Mouse (Mus musculus) gonadal fat pad, adult 2 months (tissue): ENCODE data around the gene Snf8. TPM values are rescaled to one million over a fixed set of nuclear protein-coding genes. Genes with fewer than 3 reads are reported as not detected.

Experiments
- DNase-seq: peaks from one replicate; pipeline ENCODE4 v3.0.0-alpha.2; 2012; ENCODE audit warnings: low read depth
- polyA plus RNA-seq: library from polyadenylated mRNA; depleted of rRNA; stranded (reverse); fragments of >200 nt; gene quantifications from 2 replicates; pipeline ENCODE4 v1.2.3, GENCODE M21; 2012

Gene Snf8
- polyA plus RNA-seq, 1 experiment: 35.6 TPM

DNA sequence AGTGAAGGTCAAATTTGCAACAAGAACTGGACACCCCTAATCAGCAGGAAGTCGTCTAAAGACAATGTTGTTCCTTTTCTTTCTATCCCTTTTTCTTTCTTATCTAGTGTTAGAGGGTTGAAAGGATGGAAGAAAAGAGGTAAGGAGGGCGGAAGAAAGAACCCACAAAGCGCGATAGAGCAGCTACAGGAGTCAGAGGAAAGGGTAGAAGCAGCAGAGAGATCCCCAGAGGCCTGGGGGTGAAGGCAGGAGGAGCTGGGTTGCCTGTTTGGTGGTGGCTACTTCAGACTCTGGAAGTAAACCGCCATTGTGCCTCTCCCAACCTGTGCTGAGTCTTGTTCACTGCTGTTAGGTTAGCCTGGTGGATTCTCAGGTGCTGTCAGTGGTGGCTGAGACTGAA lies 6.6 kb upstream of the Snf8 start:
- no peak for DNase-seq

DNA sequence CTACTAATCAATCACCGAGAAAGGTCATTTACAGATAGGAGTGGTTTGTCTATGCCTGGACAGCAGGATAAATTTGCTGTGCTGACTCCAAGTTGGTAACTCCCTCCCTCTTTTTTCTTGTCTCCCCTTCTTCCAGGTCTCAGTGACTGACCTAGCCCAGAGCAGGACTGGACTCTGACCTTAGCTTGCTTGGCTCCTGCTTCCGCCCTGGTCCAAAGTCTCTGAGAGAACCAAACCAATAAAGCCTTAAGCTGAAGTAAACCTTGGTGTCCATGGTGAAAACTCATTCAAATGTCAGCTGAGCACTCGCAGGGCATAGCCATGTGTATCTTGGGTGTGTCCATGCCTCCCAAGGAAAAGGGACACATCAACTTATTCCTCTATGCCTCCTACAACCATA lies 4.1 kb upstream of the Snf8 start:
- no peak for DNase-seq

DNA sequence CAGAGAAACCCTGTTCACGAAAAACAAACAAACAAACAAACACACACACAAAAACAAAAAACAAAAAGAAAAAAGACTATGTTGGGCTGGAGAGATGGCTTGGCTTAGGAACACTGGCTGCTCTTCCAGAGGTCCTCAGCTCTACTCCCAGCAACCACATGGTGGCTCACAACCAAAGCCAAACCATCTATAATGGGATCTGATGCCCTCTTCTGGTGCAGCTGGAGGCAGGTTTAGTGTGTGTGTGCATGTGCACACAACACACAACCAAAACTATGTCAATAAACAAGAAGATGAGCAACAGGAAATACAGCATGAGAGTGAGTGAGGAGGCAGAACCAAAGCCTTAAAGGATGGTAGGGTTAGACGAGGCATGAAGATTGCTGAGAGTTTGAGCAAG lies 3.0 kb upstream of the Snf8 start:
- DNase-seq: no peak

DNA sequence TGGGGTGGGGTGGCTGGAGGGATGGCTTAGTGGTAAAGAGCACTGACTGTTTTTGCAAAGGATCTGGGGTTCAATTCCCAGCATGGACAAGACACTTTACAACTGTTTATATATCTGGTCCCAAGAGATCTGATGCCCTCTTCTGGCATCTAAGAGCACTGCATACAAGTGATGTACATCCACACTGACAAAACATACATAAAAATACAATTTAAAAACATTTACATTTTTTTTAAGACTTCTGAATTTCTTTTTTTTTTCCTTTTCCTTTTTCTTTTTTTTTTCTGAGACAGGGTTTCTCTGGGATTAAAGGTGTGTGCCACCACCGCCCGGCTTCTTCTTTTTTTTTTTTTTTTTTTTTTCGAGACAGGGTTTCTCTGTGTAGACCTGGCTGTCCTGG lies 1.4 kb upstream of the Snf8 start:
- DNase-seq: no peak

DNA sequence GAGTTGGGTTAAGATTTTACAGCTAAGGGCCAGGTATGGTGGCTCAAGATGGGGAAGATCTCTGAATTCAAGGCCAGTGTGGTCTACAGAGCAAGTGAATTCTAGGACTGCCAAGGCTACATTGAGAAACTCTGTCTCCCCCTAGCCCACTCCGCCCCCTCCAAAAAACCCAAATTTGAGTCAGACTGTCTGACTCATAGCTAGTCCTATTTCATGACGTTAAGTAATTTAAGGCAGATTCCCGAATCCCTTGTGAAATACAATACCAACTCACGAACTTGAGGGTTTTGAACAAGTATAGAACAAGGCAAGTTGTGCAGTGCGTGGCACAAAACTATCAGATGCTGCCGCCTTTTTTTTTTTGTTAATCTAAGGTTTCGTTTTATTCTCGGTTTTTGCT lies 569 bp upstream of the Snf8 start:
- DNase-seq: no peak

DNA sequence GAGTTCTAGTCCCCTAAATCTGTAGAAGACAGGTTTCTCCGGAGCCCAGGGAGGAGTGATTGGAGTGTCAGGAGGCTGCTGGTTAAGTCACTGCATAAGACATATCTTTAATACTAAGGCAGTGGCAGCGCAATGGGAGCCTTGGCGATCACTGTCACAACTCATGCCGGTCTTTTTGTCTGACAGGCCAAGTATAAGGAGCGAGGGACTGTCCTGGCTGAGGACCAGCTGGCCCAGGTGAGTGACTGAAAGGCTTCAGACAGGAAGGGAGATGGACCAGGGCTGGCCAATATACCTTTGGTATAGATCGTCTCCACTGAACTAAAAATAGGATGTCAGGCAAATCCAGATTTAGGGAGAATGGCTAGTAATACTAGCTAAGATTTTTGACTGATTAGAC lies 448 bp downstream of the Snf8 start:
- DNase-seq: no peak

DNA sequence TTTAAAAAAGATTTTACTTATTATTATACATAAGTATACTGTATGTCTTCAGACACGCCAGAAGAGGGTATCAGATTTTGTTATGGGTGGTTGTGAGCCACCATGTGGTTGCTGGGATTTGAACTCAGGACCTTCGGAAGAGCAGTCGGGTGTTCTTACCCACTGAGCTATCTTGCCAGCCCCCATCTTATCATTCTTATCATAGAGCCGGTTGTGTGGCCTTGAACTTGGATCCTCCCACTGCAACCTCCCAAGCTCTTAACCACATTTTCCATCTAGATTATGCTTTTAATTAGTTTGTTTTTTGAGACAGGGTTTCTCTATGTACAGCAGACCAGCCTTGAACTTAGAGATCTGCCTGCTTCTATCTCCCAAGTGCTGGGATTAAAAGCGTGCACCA lies 2.8 kb downstream of the Snf8 start:
- DNase-seq: no peak

DNA sequence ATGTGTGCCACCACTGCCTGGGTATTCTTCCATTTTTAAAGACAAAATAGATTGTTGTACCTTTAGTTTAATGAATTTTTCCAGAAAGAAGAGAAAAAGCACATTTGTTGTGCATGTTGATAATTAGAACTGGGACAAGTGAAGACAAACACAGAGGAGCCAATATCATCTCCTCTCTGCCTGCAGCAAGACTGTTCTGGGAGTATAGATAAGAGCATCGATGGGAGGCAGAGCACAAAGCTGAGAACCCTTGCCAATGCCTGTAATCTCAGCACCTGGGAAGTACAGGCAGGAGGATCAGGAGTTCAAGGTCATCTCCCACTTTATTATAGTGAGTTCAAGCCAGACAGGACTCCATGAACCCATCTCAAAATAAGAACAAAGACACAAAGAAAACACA lies 3.9 kb downstream of the Snf8 start:
- DNase-seq: no peak

DNA sequence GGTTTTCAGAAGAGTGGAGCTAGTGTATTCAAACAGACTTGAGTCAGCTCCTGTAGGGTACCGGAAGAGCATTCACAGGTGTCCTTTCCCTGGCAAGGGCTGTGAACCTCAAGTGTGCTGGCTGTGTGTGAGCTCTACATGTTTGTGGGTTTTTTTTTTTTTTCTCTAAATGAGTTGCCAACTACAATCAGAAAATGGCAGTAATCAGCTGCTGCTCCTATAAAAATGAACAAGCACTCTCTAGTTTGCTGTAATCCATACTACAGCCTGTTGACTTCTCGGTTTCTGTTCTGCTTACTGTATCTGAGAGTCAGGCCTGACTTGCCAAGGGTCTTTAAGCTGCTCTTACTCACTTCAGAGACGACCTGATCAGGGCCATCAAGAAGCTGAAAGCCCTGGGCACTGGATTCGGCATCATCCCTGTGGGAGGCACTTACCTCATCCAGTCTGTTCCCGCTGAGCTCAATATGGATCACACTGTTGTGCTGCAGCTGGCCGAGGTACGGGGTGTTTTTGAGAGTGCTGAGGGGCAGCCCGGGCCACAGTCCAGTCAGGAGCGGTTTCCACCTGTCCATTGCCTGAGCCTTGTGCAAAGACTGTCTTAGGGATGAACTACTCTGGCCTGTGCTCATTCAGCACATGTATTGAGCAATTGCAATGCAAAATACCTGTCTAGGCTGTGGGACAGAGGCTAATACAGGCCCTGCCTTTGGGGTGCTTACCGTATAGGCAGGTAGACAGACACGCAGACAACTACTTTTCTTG lies 10.3 kb downstream of the Snf8 start:
- no peak for DNase-seq

DNA sequence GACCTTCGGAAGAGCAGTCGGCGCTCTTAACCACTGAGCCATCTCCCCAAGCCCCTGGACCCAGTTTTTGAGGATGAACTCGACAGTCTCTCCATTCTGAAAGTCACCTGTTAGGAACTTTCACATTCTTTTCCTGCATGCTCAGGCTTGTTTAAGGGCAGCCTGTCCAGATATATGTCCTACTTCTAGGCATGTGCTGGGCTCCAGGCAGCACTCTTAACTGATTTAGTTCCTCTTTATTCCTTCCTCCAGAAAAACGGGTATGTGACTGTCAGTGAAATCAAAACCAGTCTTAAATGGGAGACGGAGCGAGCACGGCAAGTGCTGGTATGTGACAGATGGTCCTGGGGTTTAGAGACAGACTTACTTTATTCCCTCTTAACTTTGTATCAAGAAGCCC lies 11.3 kb downstream of the Snf8 start:
- DNase-seq: no peak

DNA sequence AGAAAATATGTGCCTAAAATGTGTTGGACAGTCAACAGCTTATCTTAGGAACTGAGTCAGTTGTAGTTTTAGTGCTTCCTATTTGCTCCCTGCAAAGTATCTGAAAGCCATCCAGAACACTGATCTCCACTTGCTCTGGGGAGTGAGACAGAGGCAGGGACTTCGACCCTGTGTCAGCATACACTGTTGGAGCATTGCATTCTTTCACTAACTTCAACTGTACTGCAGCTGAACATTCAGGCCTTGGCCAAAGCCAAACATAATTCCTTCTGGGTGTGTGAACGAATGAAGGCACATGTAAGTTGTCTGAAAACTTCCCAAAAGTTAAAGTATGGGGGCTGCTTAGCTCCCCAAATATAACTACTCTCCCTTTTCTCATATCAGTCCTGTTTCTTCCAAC lies 12.1 kb downstream of the Snf8 start:
- DNase-seq: no peak

DNA sequence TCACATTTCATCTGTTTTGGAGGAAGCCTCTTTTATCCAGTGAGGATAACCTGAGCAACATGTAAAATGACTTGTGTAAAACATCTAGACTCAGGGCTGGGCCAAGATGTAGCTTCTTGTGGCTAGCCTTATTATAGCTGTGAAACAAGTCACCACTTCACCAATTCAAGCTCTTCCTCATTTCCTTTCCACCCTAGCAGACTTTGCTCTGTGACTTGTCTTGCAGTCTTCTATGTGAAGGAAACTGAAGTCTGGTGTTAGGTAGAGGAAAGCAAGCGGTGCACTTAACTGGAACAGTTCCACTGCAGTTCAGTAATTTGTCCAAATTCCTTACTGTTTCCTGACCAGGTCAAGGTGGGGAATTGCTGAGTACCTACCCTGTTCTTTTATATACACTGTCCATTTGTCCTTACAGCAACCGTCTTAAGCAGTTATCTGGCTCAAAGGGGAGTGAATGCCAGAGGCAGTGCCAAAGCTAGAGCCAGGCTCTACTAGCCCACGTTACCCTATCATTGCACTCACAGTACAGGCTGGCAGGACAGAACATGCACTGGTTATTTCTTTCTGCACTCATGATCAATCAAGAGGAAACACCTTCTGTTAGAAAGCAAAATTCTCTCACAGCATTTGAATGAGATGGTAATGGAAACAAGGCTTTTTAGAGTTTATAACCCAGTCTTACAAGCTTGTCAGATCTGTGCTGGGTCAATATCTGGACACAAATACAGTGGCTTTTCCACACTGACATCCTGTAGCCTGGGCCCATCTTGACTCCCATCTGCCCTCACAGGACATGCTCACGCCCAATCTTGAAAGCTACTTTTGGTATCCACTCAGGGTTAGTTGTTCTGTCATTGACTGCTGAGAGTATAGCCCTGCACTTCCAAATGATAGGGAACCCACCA lies 13.0 kb downstream of the Snf8 start:
- DNase-seq: no peak

DNA sequence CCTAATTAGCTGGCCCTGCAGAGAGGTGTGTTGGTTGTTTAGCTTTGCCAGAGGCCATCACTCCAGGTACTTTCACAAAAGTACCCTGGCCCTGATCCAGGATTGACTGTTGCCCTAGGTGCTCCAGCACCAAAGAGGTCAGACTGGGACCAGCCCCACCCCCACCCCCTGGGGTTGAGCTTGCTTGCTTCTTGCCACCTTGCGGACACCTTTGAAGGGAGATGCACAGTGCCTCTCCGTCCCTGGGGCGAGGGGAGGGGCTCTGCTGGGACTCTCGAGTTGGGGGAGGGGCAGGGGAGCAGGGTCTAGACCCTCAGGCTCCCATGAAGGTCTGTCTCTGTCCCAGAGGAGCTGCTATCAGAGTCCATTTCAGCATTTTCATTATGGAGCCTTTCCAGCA lies 15.3 kb downstream of the Snf8 start:
- DNase-seq: no peak

DNA sequence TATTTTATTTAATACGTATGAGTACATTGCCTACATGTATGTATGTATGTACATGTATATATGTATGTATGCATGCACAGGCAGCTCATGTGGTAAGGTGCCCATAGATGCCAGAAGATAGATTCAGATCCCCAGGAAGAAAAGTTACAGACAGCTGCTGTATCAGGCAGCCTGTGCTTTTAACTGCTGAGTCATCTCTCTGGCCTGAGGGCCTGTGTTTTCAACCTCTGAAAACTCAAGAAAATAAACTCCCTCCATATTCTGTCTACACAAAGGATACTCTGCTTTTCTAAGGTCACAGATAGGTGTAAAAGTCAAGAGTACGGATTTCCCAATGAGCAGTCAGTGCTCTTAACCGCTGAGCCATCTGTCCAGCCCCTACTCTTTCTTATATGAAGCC lies 16.2 kb downstream of the Snf8 start:
- DNase-seq: no peak

DNA sequence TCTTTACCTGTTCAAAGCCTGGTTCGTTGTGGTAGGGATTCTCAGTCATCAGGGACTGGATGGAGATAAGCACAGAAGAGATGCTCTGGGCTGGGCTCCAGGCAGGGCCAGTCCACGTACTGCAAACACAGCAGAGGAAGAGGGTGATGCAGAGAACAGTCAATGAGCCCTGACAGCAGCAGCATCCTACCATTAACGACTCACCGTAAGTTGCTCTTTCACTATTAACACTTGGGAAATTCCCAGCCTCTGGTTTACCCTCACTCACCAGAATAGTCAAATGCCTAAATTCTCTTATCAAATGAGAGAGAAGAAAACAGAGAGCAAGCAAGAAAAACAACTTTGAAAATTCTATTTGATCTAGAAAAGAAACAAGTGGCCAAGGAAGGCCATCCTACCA lies 23.6 kb downstream of the Snf8 start:
- no peak for DNase-seq

DNA sequence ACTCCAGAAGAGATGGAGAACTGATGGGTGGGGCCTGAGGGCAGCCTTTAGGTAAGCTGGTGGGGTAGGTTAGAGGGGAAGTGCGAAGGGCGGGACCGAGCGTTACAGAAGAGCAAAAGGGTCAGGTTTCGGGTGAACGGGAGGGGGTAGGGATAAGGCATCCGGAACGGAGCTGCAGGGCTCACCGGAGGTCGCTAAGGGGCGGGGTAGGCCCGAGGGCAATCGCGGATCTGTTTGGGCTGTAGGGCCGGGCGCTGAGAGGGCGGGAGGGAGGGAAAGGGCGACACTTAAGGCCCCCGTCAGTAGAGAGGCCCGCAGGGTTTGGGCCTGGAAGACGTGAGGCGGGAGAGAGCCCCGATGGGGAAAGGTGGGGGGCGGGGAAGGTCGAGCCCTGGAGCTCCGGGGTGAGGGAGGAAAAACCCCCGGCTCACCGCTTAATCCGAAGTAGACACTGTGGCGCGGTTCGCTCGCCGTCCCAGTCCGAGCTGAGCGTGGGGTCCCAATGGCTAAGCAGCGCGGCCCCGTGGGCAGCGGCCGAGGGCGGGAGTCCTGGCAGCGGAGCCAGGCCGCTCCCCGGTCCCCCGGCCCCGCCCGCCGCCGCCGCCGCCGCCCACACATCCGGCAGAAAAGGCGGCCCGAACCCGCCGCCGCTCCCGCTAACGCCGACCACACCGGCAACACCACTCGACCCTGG lies 30.0 kb downstream of the Snf8 start:
- no peak for DNase-seq

DNA sequence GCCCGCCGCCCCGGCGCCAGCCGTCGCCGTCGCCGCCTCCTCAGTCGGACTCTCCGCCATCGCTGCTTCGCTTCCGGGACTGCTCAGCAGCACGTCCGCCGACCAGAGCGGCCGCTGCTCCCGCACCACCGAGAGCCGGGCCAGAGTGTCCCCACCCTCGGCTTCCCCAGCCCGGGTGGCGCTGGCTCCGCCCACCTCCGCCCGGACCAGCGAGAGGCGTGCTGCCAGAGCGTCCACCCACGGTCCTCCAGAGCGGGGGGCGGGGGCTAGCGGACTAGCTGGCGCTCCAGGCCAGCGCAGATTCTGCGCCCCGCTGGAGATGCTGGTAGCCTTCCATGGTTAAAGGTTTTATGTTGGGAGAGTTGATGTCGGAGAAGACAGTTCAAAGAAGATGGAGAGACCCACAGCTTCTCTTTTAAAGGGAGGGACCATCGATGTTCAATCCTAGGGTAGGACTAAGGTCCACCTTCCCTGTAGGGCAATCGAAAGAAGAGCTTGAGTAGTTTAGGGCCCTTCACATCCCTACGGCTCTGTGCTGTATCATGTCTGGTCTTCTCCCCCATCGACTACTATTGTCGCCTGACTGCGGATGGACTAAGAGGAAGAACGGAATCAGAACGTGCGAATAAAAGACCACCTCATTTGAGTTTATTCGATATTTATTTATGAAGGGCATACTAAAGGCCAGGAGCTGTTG lies 30.7 kb downstream of the Snf8 start, which contains the start of gene Ube2z:
Ube2z (minus strand) TSS at position 174 of the 697 bp plus-strand sequence.
- no peak for DNase-seq

DNA sequence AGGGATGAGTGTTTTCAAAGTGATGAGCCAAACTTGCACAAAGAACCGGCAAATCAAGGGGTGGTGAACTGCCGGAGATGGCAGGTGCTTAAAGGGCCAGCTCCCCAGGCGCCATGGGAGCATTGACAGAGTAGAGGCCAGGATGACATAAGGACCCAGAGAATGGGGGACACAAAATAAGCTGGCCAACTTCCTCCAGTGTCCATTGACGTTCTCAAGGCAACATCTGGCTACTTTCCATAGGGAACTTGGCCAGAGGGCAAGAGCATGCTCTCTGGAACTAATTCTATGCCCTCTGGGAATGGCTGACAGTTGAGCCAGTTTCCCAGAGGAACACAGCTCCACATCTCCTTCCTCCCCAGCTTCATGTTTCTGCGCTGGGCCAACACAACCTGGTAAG lies 33.5 kb downstream of the Snf8 start:
- no peak for DNase-seq

DNA sequence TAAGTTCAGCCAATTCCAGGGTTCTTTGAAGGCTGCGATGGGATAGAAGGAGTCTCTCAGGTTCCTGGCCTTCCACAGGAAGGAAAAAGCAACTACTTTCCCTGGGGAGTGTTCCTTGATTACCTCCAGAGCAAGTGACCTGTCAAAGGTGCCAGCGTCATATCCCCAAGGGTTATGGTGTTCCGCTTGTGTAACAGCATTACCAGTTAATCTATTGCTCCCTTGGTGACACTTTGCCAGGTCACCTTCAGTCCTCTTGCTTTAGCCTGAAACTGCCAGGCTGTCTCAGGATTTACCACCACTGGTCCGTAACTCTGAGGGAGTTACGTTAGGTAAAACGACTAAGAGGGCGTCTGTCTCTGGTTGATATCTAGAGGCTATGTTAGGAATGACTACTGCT lies 35.7 kb downstream of the Snf8 start:
- no peak for DNase-seq

DNA sequence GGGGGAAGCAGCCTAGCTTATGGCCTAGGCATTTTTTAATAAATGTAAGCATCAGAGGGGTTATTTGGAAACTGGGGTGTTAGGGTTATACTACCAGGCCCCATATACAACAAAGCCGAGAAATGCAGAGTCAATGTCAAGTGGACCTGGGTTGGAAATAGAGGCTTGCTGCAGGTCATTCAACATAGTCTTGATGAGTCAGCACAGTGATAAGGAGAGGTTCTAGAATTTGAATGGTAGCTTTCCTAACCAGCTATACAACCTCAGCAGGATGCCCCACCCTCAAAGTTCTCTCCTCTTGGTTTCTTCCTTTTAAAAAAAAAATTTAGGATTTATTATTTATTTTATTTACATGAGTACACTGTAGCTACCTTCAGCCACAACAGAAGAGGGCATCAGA lies 36.3 kb downstream of the Snf8 start:
- DNase-seq: no peak

DNA sequence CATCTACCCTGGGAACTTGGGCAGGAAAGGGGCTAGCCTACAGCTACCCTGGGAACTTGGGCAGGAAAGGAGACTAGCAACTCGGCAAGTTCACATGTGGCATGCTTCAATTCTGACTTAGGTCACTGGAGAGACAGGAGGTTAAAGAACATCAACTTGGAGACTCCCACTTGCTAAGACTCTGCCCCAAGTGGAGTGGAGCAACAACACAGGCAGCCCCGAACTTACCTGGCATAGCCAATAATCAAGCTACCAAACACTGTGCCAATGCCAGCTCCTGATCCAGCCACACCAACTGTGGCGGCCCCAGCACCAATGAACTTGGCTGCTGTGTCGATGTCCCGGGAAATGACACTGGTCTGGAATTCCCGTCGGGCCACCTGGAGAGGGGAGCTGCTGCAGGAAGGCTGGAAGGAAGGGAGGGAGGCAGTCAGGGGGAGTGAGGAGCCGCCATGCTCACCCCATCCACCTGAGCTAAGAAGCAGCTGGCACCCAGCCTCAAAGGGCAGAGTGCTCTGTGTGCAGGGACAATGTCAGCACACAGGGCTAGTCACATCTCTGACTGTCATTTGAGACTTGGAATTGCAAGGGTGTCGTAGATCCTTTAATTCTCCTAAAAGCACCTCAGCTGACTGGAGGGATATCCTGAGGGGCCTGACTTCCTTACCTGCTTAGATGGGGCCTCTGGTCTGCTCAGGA lies 38.8 kb downstream of the Snf8 start:
- DNase-seq: no peak
